Mouse (Mus musculus) frontal cortex, postnatal 36 days (tissue): ENCODE measurements around the gene Ddr1.

Experiments
- DNase-seq, 2 experiments: peaks; one replicate each; pipeline ENCODE4 v3.0.0; 2022; ENCODE audit warnings: low spot score in 2 of 2

Gene Ddr1

DNA sequence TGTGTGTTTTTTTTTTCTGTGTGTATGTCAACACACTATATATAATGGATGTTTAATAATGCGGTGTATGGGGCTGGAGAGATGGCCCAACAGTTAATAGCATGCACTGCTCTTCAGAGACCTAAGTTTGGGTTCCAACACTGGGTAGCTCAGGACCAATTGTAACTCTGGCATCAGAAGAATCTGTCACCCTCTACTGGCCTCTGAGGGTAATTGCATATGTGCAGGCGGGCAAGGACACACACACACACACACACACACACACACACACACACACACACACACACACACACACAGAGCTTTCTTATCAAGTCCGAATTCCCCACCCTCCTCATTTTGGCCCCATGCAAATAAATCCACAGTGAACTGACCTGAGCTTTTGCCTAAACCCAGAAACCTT, 69.2 kb downstream of the Ddr1 start:
- no peak for DNase-seq

DNA sequence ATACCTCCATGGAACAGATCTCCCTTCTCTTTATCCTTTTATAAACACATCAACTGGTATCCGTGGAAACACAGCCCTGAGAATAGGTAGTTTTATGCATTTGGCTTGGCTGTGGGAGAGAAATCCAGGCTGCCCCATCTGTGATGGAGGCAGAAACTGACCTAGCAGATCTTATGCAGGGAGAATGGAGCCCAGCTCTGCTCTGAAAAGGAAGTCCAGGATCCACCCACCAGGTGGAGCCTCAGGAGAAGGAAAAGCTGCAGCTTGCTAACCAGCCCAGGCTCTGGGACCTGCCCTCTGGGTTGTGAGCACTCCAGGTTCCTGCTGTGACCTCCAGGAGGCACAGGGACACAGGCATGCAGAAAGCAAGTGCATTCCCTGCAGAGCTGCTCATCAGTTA, 70.4 kb downstream of the Ddr1 start:
- peak; percentile 56 to 76 for DNase-seq
